Mouse (Mus musculus) spleen, adult 12 weeks (tissue): ENCODE results near the gene Tsc2.

Source experiments
- DNase-seq: peaks from one replicate; pipeline ENCODE4 v3.0.0; 2022; ENCODE audit warnings: low spot score

The Tsc2 gene

DNA sequence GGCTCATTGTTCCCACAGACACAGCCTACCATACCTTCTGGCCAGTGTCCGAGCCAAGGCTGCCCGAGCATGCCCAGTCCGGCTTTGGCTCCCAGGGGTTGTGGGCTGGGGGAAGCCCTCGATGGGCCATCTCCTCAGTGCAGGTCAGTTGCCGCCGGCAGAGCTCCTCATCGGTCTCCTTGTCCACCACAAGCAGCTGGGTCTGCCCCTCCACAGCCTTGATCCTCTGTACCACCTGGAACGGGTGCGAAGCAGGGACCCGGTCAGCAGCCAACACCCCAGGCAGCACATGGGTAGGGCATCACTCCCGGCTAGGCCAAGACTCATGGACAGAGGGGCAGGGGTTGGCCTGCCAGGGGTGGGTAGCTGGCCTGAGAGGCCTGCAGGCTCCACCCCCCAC is 15.1 kb upstream of the Tsc2 start:
- DNase-seq: no peak

GRCm38 (mm10) chr17:24646381-24646780 is 14.0 kb upstream of the Tsc2 start:
- DNase-seq: no peak

- no peak for DNase-seq
Observed at GRCm38 (mm10) chr17:24645916-24646315, 13.5 kb upstream of the Tsc2 start.

DNA sequence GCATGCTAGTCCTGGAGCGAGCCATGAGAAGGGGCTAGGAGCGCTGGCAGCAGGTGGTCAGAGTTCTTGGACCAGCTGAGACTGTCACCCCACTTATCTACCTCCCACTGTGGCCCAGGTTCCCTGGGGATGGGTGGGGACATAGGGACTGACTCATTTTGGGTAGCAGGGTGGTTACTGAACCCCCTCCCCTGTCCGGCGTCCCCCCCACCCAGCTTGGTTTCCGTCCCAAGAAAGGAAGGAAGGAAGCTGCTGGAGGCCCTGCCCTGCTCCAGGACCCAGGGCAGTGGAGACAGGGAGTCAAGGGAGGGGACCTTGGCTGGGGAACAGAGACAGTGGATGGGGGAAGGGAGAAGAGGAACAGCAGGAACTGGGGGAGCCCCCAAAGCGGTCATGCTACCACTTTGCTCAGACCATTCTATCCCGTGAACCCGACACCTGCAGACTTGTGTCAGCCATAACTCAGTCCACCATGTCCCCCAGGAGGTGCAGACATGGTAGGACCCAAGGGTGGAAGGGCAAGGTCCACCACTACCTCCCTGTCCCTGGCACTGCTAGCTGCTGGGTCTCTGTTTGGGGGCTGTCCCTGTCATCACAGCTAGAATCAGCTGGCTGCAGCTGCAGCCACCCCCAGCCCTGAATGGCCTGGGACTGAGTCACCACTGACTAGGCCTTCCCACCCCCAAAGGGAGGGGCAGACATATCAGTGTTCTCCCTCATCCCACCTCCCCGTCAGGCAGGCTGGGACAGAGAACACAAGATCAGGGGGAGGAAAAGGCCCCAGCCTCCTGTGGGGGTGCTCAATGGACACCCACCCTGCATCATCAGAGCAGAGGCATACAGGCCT is 12.7 kb upstream of the Tsc2 start:
- no peak for DNase-seq

GRCm38 (mm10) chr17:24644030-24644715 is 11.7 kb upstream of the Tsc2 start:
- DNase-seq: no peak

DNA sequence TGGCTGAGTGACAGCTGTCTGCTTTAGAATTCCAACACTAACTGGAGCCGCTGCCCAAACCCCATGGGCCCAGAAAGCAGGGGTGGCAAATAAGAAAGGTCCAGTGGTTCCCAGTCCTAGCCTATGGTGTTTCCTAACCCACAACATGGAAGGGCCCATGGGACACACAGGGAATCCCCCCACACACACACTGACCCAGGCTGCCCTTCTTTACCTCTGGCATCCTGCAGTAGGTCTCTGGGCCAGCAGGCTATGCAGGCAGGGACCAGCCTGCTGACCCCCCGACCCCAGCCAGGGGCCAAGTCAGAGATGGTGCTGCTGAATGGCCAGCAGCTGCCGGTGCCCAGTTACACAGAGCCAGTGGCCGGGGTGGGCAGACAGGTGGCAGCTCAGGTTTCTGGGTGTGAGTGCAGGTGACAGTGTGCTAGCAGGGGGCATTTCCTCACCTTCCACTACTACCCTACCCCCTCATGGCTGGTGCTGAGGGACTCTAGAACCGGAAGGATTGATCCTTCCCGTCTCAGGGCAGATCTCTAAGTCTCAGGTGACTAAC is 10.4 kb upstream of the Tsc2 start:
- DNase-seq: no peak

DNA sequence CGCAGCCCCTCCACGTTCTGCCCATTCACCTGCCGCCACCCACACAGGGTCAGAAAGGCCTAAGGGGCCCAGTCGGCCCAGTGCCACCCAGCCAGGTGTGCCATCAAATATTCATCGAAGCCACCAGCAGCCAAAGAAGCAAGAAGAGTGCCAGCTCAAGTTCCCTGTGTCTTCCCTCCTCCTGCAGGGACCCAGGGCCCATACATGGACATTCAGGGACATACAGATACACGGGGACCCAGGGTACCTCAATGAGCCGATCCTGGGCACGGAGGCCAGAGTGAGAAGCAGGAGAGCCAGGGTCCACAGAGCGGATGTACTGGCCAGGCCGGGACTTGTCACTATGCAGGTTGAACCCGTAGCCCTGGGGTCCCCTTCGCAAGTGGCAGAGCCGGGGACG is 9.5 kb upstream of the Tsc2 start:
- no peak for DNase-seq

GRCm38 (mm10) chr17:24640581-24640980 is 8.2 kb upstream of the Tsc2 start:
- no peak for DNase-seq

DNA sequence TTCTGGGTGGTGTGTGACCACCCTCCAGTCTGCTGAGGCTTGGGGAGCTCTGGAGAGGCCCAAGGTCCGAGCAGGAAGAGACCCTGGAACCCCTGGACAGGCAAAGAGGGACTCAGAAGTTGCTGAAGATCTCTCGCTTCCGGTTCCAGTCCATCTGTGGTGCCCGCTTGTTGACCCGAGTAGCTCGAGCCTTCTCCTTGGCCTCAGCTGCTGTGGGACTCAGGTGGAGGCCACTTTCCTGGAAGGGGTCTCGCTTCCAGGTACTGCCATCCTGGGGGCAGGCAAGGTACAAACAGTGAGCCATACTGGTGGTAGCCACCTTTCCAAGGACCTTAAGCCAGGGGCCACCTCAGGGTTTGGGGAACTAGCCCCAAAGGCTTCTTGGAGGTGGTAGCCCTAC is 7.7 kb upstream of the Tsc2 start:
- DNase-seq: no peak

DNA sequence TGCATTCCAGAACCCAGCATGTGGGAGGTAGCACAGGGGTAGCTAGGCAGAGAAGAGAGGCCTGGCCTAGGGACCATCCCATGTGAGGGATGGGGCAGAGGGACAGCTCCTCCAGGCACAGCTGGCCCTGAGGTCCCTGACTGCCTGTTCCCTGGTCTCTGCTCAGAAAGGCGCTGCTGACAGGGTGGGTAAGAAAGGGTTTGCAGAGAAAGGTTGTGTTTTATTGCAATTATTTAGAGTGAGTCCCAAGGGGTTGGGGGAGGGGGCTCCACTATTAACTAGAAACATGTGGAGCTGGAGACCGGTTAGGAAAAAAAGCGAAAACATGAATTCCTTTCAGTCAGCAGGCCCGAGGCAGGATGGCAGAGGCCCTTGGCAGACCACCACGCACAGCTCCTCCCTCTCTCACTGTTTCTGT is 7.2 kb upstream of the Tsc2 start:
- no peak for DNase-seq

- DNase-seq: no peak
Observed at GRCm38 (mm10) chr17:24638840-24639239, 6.4 kb upstream of the Tsc2 start.

DNA sequence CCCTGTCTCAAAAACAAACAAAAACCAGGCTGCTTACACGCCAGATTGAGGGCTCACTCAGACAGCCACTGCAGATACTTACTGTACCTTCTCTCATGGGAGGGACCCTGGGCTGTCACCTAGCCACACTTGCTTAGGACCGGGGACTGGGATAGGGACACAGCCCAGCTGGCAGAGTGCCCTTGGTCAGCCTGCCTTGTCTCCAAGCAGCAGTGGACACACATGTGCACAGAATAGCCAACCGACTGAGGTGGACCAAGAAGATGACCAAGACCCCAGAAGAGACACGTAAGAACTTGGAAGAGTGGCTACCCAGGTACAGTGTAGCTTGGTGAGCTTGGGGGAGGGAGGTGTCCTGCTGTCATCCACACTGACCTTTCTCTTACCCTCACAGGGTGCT is 5.8 kb upstream of the Tsc2 start:
- no peak for DNase-seq

- no peak for DNase-seq
Observed at GRCm38 (mm10) chr17:24636781-24637481, 4.5 kb upstream of the Tsc2 start.

DNA sequence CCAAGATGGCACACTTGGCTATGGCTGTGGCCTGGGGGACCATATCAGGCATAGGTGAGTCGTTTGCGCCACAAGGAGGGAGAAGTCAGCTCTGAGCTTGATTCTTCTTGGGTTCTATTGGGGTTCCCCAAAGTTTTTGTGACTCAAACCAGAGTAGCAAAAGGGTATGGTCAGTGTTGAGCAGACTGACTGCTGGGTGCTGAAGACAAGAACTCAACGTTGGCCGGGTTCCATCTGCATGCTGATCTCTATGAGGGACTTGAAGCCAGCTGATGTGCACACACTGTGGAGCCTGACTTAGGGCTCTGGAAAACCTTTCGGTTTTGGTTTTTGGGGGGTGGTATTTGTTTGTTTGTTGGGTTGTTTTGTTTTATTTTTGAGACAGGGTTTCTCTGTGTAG is 3.3 kb upstream of the Tsc2 start:
- DNase-seq: no peak

- no peak for DNase-seq
Observed at GRCm38 (mm10) chr17:24635024-24635423, 2.6 kb upstream of the Tsc2 start.

DNA sequence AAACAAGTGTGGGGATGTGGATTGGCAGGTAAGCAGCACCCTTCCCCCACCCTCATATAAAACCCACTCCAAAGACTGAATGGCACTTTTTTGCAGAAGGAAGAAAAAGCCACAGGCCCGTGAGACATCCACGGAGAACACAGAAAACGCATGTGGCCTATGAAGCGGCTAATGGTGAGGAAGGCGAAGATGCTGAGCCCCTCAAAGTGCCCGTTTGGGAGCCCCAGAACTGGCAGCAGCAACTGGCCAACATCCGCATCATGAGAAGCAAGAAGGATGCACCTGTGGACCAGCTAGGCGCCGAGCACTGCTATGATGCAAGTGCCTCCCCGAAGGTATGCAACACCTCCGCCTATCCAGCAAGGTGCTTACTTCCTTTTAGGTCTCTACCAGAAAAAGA is 1.4 kb upstream of the Tsc2 start:
- DNase-seq: no peak

DNA sequence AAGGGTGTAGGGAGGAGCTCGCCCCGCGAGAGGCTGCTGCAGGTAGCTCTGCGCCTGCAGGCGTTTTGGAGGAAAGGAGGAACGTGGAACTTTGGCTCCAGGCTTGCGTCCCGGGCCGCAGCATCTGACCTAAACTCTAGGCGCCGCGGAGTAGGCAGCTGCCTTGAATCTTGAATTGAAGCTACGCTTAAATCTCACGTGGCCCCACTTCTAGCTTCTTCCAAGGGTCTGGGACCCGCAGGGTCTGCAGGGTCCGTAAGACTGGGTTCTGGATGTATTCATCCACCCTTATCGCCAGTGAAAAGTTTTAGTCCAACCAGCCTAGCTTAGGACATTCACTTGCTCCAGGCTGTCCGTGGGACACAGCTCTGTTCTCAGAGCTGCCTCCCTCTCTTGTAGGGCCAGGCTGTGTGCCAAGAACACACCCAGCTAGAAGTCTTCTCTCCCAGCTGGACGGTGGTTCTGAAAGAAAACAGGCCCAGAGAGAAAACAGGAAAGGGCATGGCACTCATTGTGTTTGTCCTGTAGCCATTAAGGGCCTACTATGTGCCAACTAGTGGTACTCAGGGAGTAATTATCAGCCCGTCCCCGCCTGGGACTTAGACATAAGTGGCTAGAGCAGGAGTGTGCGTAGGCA is 501 bp upstream of the Tsc2 start:
- no peak for DNase-seq

- no peak for DNase-seq
Observed at GRCm38 (mm10) chr17:24630072-24630471, 2.4 kb downstream of the Tsc2 start.

DNA sequence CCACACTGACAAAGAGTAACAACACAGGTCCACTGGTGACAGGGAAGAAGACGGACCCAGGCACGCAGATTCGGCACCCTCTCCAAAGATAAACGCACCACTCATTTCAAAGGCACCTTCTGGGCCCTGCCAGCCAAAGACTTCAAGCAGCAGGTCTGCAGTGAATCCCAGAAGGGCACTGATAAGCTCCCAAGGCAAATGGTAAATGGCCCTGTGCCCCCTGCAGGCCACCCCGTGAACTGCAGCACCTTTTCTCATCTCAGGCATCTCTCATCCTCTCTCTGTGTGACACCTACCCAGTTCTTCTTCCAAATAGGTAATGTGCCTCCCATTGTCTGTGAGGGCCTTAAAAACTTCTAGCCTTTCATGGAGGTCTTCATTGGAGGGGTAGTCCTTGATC is 3.8 kb downstream of the Tsc2 start:
- peak; percentile 70 for DNase-seq

- DNase-seq: no peak
Observed at GRCm38 (mm10) chr17:24625472-24625871, 7.0 kb downstream of the Tsc2 start.

DNA sequence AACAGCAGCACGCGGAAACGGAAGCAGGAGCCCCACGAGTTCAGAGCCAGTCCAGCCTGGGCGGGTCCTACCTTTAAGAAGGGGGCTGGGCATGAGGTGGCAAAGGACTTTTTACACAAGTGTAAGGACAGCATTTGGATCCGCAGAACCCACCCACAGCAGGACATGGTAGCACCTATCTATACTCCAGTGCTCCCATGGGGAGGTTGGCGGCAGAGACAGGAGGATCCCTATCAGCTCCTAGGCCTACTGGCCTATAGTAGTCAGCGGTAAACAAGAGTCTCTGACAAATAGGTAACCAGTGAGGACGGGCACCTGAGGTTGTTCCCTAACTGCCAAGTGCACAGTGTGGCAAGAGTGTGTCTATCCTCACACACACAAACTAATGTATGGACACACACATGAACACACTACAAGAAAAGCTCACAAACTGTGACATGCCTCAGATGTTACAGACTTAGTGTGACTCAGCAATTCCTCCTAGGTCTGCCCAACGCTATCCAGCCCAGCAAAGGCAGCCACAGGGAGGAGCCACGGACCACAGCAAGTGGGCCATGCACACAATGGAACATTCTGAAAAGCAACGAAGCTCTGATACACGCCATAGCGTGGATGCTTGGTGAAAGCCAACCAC is 14.8 kb downstream of the Tsc2 start:
- peak; percentile 46 for DNase-seq

DNA sequence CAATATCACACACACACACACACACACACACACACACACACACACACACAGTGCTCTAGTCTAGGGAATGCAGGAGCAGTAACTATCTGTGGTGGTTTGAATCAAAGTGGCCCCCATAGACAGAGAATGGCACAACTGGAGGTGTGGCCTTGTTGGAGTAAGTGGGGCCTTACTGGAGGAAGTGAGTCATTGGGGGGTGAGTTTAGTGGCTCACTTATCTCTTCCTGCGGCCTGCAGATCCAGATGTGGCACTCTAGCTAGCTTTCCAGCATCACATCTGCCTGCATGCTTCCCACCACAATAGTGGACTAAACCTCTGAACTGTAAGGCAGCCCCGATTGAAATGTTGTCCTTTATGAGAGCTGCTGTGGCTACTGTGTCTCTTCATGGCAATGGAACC is 21.7 kb downstream of the Tsc2 start:
- no peak for DNase-seq
